44 mouse cellular contexts compared by ENCODE assay signal in genomic region chr9:75365195-75365594, GRCm38 (mm10). TPM values are rescaled to one million over a fixed set of nuclear protein-coding genes. Genes with fewer than 3 reads are reported as not detected.
"Had no signal": no experiment of that assay in that cellular context is flagged by ENCODE, and none has a peak within 500 bp of the region (broad histone marks: within the 10 kb centered on the region; RNA-seq: fewer than 3 reads in every experiment).

No protein-coding gene starts in this region.

- H3K9me3 ChIP-seq: limb, embryonic 10.5 days; limb, embryonic 13.5 days; limb, embryonic 15.5 days; liver, embryonic 12.5 days; liver, embryonic 13.5 days; liver, embryonic 15.5 days; lung, embryonic 15.5 days; megakaryocyte, embryonic 14.5 days; midbrain, embryonic 13.5 days; midbrain, embryonic 15.5 days had no signal

- H3K27me3 ChIP-seq: limb, embryonic 12.5 days; limb, embryonic 13.5 days; limb, embryonic 15.5 days; liver, embryonic 12.5 days; liver, embryonic 13.5 days; liver, embryonic 15.5 days; lung, embryonic 15.5 days; megakaryocyte, embryonic 14.5 days; midbrain, embryonic 12.5 days; midbrain, embryonic 13.5 days; midbrain, embryonic 15.5 days had no signal

- DNase-seq: left cerebral cortex, postnatal 4 days; liver; liver, embryonic 13.5 days; liver, postnatal 0 days; lung, adult 18-20 months; lung, adult 2 months; lung, embryonic 14.5 days; lung, postnatal 10 days; lung, postnatal 14 days; lung, postnatal 36 days; lung, postnatal 4 days; midbrain, embryonic 14.5 days had no signal

- H3K4me2 ChIP-seq: limb, embryonic 12.5 days; limb, embryonic 13.5 days; limb, embryonic 15.5 days; liver, embryonic 11.5 days; liver, embryonic 12.5 days; liver, embryonic 13.5 days; liver, embryonic 15.5 days; lung, embryonic 14.5 days; lung, embryonic 15.5 days; midbrain, embryonic 11.5 days; midbrain, embryonic 12.5 days; midbrain, embryonic 13.5 days; midbrain, embryonic 15.5 days had no signal

- H3K4me3 ChIP-seq: left cerebral cortex, adult 2 months; limb, embryonic 10.5 days; limb, embryonic 12.5 days; limb, embryonic 13.5 days; limb, embryonic 15.5 days; liver, embryonic 12.5 days; liver, embryonic 13.5 days; liver, embryonic 15.5 days; lung, embryonic 15.5 days; megakaryocyte, embryonic 14.5 days; midbrain, embryonic 10.5 days; midbrain, embryonic 12.5 days; midbrain, embryonic 13.5 days; midbrain, embryonic 15.5 days; myocyte had no signal

- H3K27ac ChIP-seq: left cerebral cortex, adult 2 months; limb, embryonic 10.5 days; limb, embryonic 12.5 days; limb, embryonic 13.5 days; limb, embryonic 15.5 days; liver, embryonic 12.5 days; liver, embryonic 13.5 days; liver, embryonic 14.5 days; liver, embryonic 15.5 days; lung, embryonic 15.5 days; macrophage; midbrain, embryonic 10.5 days; midbrain, embryonic 12.5 days; midbrain, embryonic 13.5 days; midbrain, embryonic 15.5 days had no signal

- H3K36me3 ChIP-seq: limb, embryonic 10.5 days; limb, embryonic 12.5 days; limb, embryonic 13.5 days; limb, embryonic 15.5 days; liver, embryonic 12.5 days; liver, embryonic 13.5 days; liver, embryonic 15.5 days; lung, embryonic 15.5 days; midbrain, embryonic 10.5 days; midbrain, embryonic 12.5 days; midbrain, embryonic 13.5 days; midbrain, embryonic 15.5 days had no signal

- ATAC-seq: liver, embryonic 12.5 days; liver, postnatal 0 days; lung, postnatal 0 days; midbrain, embryonic 13.5 days; midbrain, embryonic 15.5 days; midbrain, embryonic 16.5 days had no signal

- H3K9ac ChIP-seq: limb, embryonic 12.5 days; limb, embryonic 13.5 days; limb, embryonic 15.5 days; liver, embryonic 12.5 days; liver, embryonic 13.5 days; liver, embryonic 14.5 days; liver, embryonic 15.5 days; liver, postnatal 0 days; lung, embryonic 14.5 days; lung, embryonic 15.5 days; midbrain, embryonic 12.5 days; midbrain, embryonic 13.5 days; midbrain, embryonic 15.5 days had no signal

- H3K4me1 ChIP-seq: limb, embryonic 10.5 days; limb, embryonic 12.5 days; limb, embryonic 13.5 days; limb, embryonic 15.5 days; liver, embryonic 12.5 days; liver, embryonic 13.5 days; liver, embryonic 15.5 days; lung, embryonic 15.5 days; midbrain, embryonic 10.5 days; midbrain, embryonic 12.5 days; midbrain, embryonic 13.5 days; midbrain, embryonic 15.5 days had no signal

RNA-seq across cellular contexts. Expression of gene Bcl2l10, which starts 17.6 kb away (rescaled TPM):
- total RNA-seq: left cerebral cortex, adult 2 months; left cerebral cortex, postnatal 25 days; left cerebral cortex, postnatal 36 days; liver, adult 2 months; megakaryocyte progenitor cell, adult 5-6 weeks; megakaryocyte, adult 5-6 weeks; megakaryocyte-erythroid progenitor cell, adult 5-6 weeks; midbrain, postnatal 0 days; monocyte, adult 5-6 weeks had no signal
- polyA plus RNA-seq: limb, embryonic 10.5 days; limb, embryonic 11.5 days; limb, embryonic 12.5 days; limb, embryonic 13.5 days; limb, embryonic 14.5 days; limb, embryonic 15.5 days; liver, adult 2 months; liver, embryonic 11.5 days; liver, embryonic 12.5 days; liver, embryonic 13.5 days; liver, embryonic 14.5 days; liver, embryonic 15.5 days; liver, embryonic 16.5 days; liver, postnatal 0 days; lung, embryonic 14.5 days; lung, embryonic 15.5 days; lung, embryonic 16.5 days; macrophage; midbrain, embryonic 10.5 days; midbrain, embryonic 11.5 days; midbrain, embryonic 12.5 days; midbrain, embryonic 13.5 days; midbrain, embryonic 14.5 days; midbrain, embryonic 15.5 days; midbrain, embryonic 16.5 days; midbrain, postnatal 0 days; myocyte had no signal
